Mouse (Mus musculus) bone marrow macrophage, adult 2 months (primary cell): ENCODE results near the gene Il16. TPM values are rescaled to one million over a fixed set of nuclear protein-coding genes. Genes with fewer than 3 reads are reported as not detected.

Source experiments
- H3K27ac ChIP-seq: 2 replicates; pipeline ENCODE4 v1.5.1; 2012; ENCODE audit warnings: low read depth, low read length; ENCODE audit not compliant: insufficient read depth
- H3K4me1 ChIP-seq: 2 replicates; pipeline ENCODE4 v1.6.1; 2012; ENCODE audit warnings: low read length; ENCODE audit not compliant: control insufficient read depth, insufficient read depth
- H3K4me3 ChIP-seq: 2 replicates; pipeline ENCODE4 v1.5.1; 2012; ENCODE audit warnings: mild to moderate bottlenecking, low read length, moderate library complexity; ENCODE audit not compliant: insufficient read depth
- CTCF ChIP-seq: IDR thresholded peaks from 2 replicates; pipeline ENCODE4 v1.5.1; 2012; ENCODE audit warnings: low read depth, mild to moderate bottlenecking, low read length, moderate library complexity
- POLR2A ChIP-seq: IDR thresholded peaks from 2 replicates; pipeline ENCODE4 v1.6.1; 2012; ENCODE audit warnings: mild to moderate bottlenecking, low read depth, low read length, borderline replicate concordance
- polyA plus RNA-seq: library from polyadenylated mRNA; stranded (reverse); fragments of >200 nt; gene quantifications from 2 replicates; pipeline ENCODE4 v1.2.4, GENCODE M21; 2012; ENCODE audit not compliant: missing spikeins, insufficient read depth, insufficient read length

Gene Il16
- polyA plus RNA-seq, 1 experiment = 48.7 TPM

DNA sequence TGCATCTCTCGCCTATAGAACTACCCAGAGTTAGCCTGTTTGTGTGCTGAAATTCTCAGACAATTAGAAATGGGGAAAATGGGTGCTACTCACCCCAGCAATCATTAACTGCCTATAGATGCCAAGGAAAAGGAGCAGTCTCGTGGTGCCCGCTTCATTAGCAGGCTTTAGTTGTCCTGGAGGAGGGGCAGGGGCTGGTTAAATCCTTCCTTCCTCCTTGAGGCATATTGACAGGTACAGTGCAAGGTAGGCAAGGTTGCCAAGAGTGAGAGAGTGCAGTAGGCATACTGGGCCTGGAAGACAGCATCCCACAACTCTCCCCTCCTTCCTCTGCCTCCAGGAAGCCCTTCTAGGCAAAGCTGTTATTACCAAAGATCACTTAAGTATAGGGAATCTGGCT is 151.5 kb downstream of the Il16 start:
- no peak for TF ChIP-seq POLR2A
- no peak for TF ChIP-seq CTCF
- Histone ChIP-seq H3K27ac (no peak overlapping the region), H3K4me3 (no peak overlapping the region), H3K4me1 (peaks cover 5% of the 10 kb centered on the region)

Other genes with a start within 250 kb of the Il16 start
- 0.67 and 0.69 TPM in 2 replicates for gene Tmc3, start 160.8 kb downstream of the Il16 start, polyA plus RNA-seq
- gene Stard5, start 113.8 kb downstream of the Il16 start, polyA plus RNA-seq = 37.0 and 41.8 TPM in 2 replicates
- gene Cfap161, start 49.2 kb upstream of the Il16 start, polyA plus RNA-seq = not detected in 2 replicates
- gene Tlnrd1, start 138.6 kb upstream of the Il16 start, polyA plus RNA-seq = 11.8 and 12.0 TPM in 2 replicates
- gene Mesd, start 138.7 kb upstream of the Il16 start, polyA plus RNA-seq = 39.7 and 40.5 TPM in 2 replicates